1 mouse cellular context compared by ENCODE assay signal in the genomic region with DNA sequence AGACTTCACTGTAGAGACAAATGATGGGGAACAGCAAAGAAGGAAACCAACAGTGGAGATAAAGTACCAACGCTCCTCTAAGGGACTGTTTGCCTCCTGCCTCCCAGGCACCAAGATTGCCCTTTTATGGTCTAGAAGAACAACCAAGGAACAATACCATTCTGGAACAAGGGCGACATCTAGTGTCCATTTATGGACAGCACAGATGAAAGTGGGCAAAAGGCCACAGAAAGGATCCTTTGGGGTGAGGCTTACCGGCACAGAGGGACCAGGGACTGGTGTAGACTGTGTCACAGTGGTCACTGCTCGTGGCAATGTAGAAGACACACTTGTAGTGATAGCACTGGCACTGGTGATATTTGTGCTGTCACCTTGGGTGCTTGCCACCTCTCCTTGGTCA.
TF ChIP-seq lines count a peak whose summit lies in the region.

No protein-coding gene starts in this region.

TF ChIP-seq in CH12.LX, 34 proteins besides CTCF, POLR2A, EP300 and RAD21:
- TF ChIP-seq NRF1 (IDR thresholded peaks at IDR 0.05; ENCODE audit: low read depth, low read length) (no peak), PAX5 (IDR thresholded peaks at IDR 0.05; ENCODE audit: low read length) (no peak), KAT2A (IDR thresholded peaks at IDR 0.05; ENCODE audit: insufficient replicate concordance, low read length) (no peak), SMC3 (IDR thresholded peaks at IDR 0.05; ENCODE audit: low read depth, low read length) (peak; percentile 41)
